In the genomic region with DNA sequence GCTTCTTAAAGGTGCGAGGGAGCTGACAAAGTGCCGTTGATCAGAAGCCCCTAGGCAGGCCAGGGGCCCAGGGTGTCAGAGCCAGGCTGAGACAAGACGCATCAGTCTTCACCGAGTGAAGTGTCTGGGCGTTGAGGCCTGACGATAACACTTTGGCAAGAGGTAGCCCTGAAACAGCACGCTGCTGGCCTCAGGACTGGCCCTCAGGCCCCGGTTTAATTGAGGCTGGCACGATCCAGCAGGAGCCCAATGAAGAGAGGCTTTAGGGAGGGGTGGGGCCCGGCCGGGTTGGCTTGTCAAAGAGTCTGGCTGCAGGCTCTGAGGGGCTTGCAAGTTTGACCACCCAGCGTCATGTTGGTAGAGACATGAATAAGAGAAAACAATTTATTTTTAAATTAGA, we compare ENCODE assay signal across 19 mouse cellular contexts. TPM values are rescaled to one million over a fixed set of nuclear protein-coding genes. Genes with fewer than 3 reads are reported as not detected.
DNase-seq lines count a peak whose midpoint lies in the region; ATAC-seq and TF ChIP-seq lines count a peak whose summit lies in the region.
"Had no signal": no experiment of that assay in that cellular context is flagged by ENCODE, and none has a peak within 500 bp of the region (broad histone marks: within the 10 kb centered on the region; RNA-seq: fewer than 3 reads in every experiment).

No protein-coding gene starts in this region.

- no peaks in the 10 kb centered on the region; the same call in 1 of the 2 replicates for H3K9me3 ChIP-seq in forebrain, embryonic 13.5 days (replicated peaks)
- no peaks in the 10 kb centered on the region for H3K9me3 ChIP-seq in forebrain, embryonic 11.5 days (ENCODE audit: control insufficient read depth, low read length)
- H3K9me3 ChIP-seq in stomach, embryonic 16.5 days (replicated peaks; ENCODE audit: control insufficient read depth, low read length) = no peaks in the 10 kb centered on the region
- H3K9me3 ChIP-seq in stomach, postnatal 0 days (ENCODE audit: control insufficient read depth, low read length) = no peaks in the 10 kb centered on the region
- H3K9me3 ChIP-seq in limb, embryonic 15.5 days = no peaks in the 10 kb centered on the region
- H3K9me3 ChIP-seq: hindbrain, embryonic 15.5 days had no signal

- no peak overlapping the region for H3K27ac ChIP-seq in forebrain, embryonic 13.5 days
- no peak overlapping the region for H3K27ac ChIP-seq in forebrain, embryonic 11.5 days (ENCODE audit: low read depth, low read length)
- H3K27ac ChIP-seq in stomach, embryonic 16.5 days (ENCODE audit: low read length) = no peak overlapping the region
- H3K27ac ChIP-seq in stomach, postnatal 0 days (replicated peaks) = no peak overlapping the region
- peak overlapping the region; percentile 35; the same call in 1 of the 2 replicates for H3K27ac ChIP-seq in limb, embryonic 15.5 days
- H3K27ac ChIP-seq: gastrocnemius, adult 2 months; hindbrain, embryonic 15.5 days had no signal

- peaks cover 10% of the 10 kb centered on the region; the same call in 1 of the 2 replicates for H3K4me1 ChIP-seq in forebrain, embryonic 13.5 days
- H3K4me1 ChIP-seq in forebrain, embryonic 11.5 days (replicated peaks; ENCODE audit: control insufficient read depth, insufficient read depth, low read length) = no peaks in the 10 kb centered on the region
- no peaks in the 10 kb centered on the region for H3K4me1 ChIP-seq in stomach, embryonic 16.5 days (ENCODE audit: control insufficient read depth, insufficient read depth, low read length)
- H3K4me1 ChIP-seq in stomach, postnatal 0 days (replicated peaks; ENCODE audit: control insufficient read depth, insufficient read depth) = no peaks in the 10 kb centered on the region
- peaks cover 9% of the 10 kb centered on the region for H3K4me1 ChIP-seq in limb, embryonic 15.5 days
- H3K4me1 ChIP-seq: hindbrain, embryonic 15.5 days had no signal

- 29% methylated on average over 12 of the region's 12 CpGs for WGBS in forebrain, embryonic 13.5 days
- 47% methylated on average over 12 of the region's 12 CpGs for WGBS in forebrain, embryonic 11.5 days
- WGBS in stomach, embryonic 16.5 days = 56% methylated on average over 12 of the region's 12 CpGs
- 55% methylated on average over 12 of the region's 12 CpGs for WGBS in stomach, postnatal 0 days
- WGBS in limb, embryonic 15.5 days = 22% methylated on average over 12 of the region's 12 CpGs

- no peak for TF ChIP-seq EP300 in stomach, postnatal 0 days (optimal IDR thresholded peaks at IDR 0.05)

- peak; percentile 61; the same call in 1 of the 2 replicates for ATAC-seq in forebrain, embryonic 13.5 days
- ATAC-seq in forebrain, embryonic 11.5 days (replicated peaks; ENCODE audit: low FRiP score) = no peak
- 0 out of 2 replicates have a peak, but pooled peaks have one; percentile 5 for ATAC-seq in stomach, embryonic 16.5 days (ENCODE audit: insufficient read depth, low FRiP score)
- no peak for ATAC-seq in stomach, postnatal 0 days (ENCODE audit: low FRiP score, low TSS enrichment)
- no peak for ATAC-seq in limb, embryonic 15.5 days (ENCODE audit: insufficient number of reproducible peaks, low FRiP score, low TSS enrichment, low read depth)

- H3K4me3 ChIP-seq in forebrain, embryonic 13.5 days = no peak overlapping the region
- no peak overlapping the region for H3K4me3 ChIP-seq in forebrain, embryonic 11.5 days (ENCODE audit: low read depth, low read length)
- H3K4me3 ChIP-seq in stomach, embryonic 16.5 days (replicated peaks; ENCODE audit: low read length) = no peak overlapping the region
- no peak overlapping the region for H3K4me3 ChIP-seq in stomach, postnatal 0 days (ENCODE audit: low read depth, low read length)
- H3K4me3 ChIP-seq in limb, embryonic 15.5 days = no peak overlapping the region
- H3K4me3 ChIP-seq: gastrocnemius, adult 2 months; hindbrain, embryonic 15.5 days had no signal

- no peaks in the 10 kb centered on the region for H3K36me3 ChIP-seq in forebrain, embryonic 13.5 days (ENCODE audit: poor library complexity, severe bottlenecking)
- H3K36me3 ChIP-seq in forebrain, embryonic 11.5 days (ENCODE audit: control insufficient read depth, insufficient read depth, low read length) = no peaks in the 10 kb centered on the region
- no peaks in the 10 kb centered on the region for H3K36me3 ChIP-seq in stomach, embryonic 16.5 days (ENCODE audit: control insufficient read depth, insufficient read depth, low read length)
- no peaks in the 10 kb centered on the region for H3K36me3 ChIP-seq in stomach, postnatal 0 days (ENCODE audit: control insufficient read depth, insufficient read depth, low read length)
- no peaks in the 10 kb centered on the region for H3K36me3 ChIP-seq in limb, embryonic 15.5 days
- H3K36me3 ChIP-seq: G1E; hindbrain, embryonic 15.5 days had no signal

- H3K9ac ChIP-seq in forebrain, embryonic 13.5 days = no peak overlapping the region
- no peak overlapping the region for H3K9ac ChIP-seq in forebrain, embryonic 11.5 days (ENCODE audit: low read length)
- no peak overlapping the region for H3K9ac ChIP-seq in stomach, embryonic 16.5 days (ENCODE audit: low read length)
- no peak overlapping the region for H3K9ac ChIP-seq in stomach, postnatal 0 days (ENCODE audit: low read length)
- no peak overlapping the region for H3K9ac ChIP-seq in limb, embryonic 15.5 days
- H3K9ac ChIP-seq: hindbrain, embryonic 15.5 days had no signal

- no peak for TF ChIP-seq CTCF in stomach, postnatal 0 days (IDR thresholded peaks at IDR 0.05; ENCODE audit: low read depth)

- DNase-seq in forebrain, embryonic 11.5 days (ENCODE audit: low spot score) = no peak
- DNase-seq in left cerebral cortex, postnatal 4 days = peak; percentile 48
- DNase-seq in left cerebral cortex, postnatal 14 days (ENCODE audit: low spot score in 2 of 2) = no peak
- no peak for DNase-seq in stomach, postnatal 0 days (ENCODE audit: low spot score)
- DNase-seq in frontal cortex, adult 2 months (ENCODE audit: extremely low spot score in 1 of 2, low spot score in 1 of 2) = no peak
- DNase-seq: kidney, adult 2 months; kidney, postnatal 25 days; layer of hippocampus, adult 9-11 months; lung, adult 18-20 months; right cerebral cortex, postnatal 25 days; thymus, postnatal 4 days had no signal

- no peak overlapping the region for H3K4me2 ChIP-seq in forebrain, embryonic 13.5 days
- H3K4me2 ChIP-seq in forebrain, embryonic 11.5 days (ENCODE audit: low read depth, low read length, severe bottlenecking) = no peak overlapping the region
- H3K4me2 ChIP-seq in stomach, embryonic 16.5 days (ENCODE audit: low read depth, low read length) = no peak overlapping the region
- H3K4me2 ChIP-seq in stomach, postnatal 0 days (replicated peaks; ENCODE audit: low read depth) = no peak overlapping the region
- H3K4me2 ChIP-seq in limb, embryonic 15.5 days = no peak overlapping the region
- H3K4me2 ChIP-seq: hindbrain, embryonic 15.5 days had no signal

- intact Hi-C loops in left cerebral cortex, postnatal 4 days (cut with DNase I) = no loop called here
- intact Hi-C loops in left cerebral cortex, postnatal 14 days (cut with DNase I) = no loop called here

- H3K27me3 ChIP-seq in forebrain, embryonic 13.5 days = no peaks in the 10 kb centered on the region
- H3K27me3 ChIP-seq in forebrain, embryonic 11.5 days (ENCODE audit: control insufficient read depth, insufficient read depth, low read length) = no peaks in the 10 kb centered on the region
- H3K27me3 ChIP-seq in stomach, embryonic 16.5 days (ENCODE audit: control insufficient read depth, insufficient read depth, low read length) = no peaks in the 10 kb centered on the region
- no peaks in the 10 kb centered on the region for H3K27me3 ChIP-seq in stomach, postnatal 0 days (ENCODE audit: control insufficient read depth, insufficient read depth, low read length)
- no peaks in the 10 kb centered on the region for H3K27me3 ChIP-seq in limb, embryonic 15.5 days
- H3K27me3 ChIP-seq: hindbrain, embryonic 15.5 days had no signal

RNA-seq across cellular contexts. Expression of a gene that starts 38.1 kb away (rescaled TPM):
- 2.6 and 3.3 TPM in 2 replicates for polyA plus RNA-seq in forebrain, embryonic 13.5 days (2015; fragmentation: Nextera tagmentation; extraction: Ambion mirVana)
- 8.0 and 10.4 TPM in 2 replicates for polyA plus RNA-seq in forebrain, embryonic 11.5 days (2014; fragmentation: Nextera tagmentation; extraction: Ambion mirVana)
- total RNA-seq in left cerebral cortex, postnatal 4 days (2021) = 1 to 10 TPM; 7.1 to 8.1 TPM
- 10 to 100 TPM; 15.6 to 17.1 TPM for total RNA-seq in left cerebral cortex, postnatal 14 days (2021)
- polyA plus RNA-seq in stomach, embryonic 16.5 days (2015; fragmentation: Nextera tagmentation; extraction: Ambion mirVana) = 0.52 and 1.1 TPM in 2 replicates
- polyA plus RNA-seq in stomach, postnatal 0 days (2015; fragmentation: Nextera tagmentation; extraction: Ambion mirVana) = 1.7 TPM in 2 replicates
- polyA plus RNA-seq in limb, embryonic 15.5 days (2015; fragmentation: Nextera tagmentation; extraction: Ambion mirVana) = 4.1 and 4.3 TPM in 2 replicates
- polyA plus RNA-seq in frontal cortex, adult 2 months (2012; rRNA removed) = 13.4 and 15.0 TPM in 2 replicates
- total RNA-seq: G1E; liver, adult 2 months; megakaryocyte, adult 5-6 weeks had no signal
- polyA plus RNA-seq: G1E; liver, adult 2 months had no signal

Comparison
In these comparisons a context has a peak if more than half of its experiments do, and no peak if none do; other contexts are left out.
1. ATAC-seq: peak in forebrain, embryonic 13.5 days (single experiment) and stomach, embryonic 16.5 days (single experiment); none in forebrain, embryonic 11.5 days (single experiment), stomach, postnatal 0 days (single experiment) and limb, embryonic 15.5 days (single experiment).